Mouse (Mus musculus): ENCODE measurements at regions not wholly inside any gene's neighbourhood (a gene's known extent, or its start where the extent isn't known, plus 50 kb on each side); places are given as distances from the start of the nearest gene placed in this dataset.

DNA sequence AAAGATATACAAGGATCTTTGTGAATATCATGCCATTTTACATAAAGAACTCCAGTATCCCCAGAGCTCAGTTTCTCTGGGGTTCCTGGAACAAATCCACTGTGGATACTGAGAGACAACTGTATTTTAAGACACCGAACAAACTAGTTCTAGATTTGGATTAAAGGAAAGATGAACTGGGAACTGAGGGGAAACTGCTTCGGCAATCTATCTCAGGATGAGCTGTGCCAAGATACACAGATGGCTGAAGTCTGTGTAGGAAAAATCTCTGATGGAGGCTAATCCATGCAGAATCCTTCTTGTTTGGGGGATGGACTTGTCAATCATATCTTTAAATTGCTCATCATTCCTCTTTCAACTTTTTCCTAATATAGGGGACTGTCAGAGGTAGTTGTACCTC is 920.5 kb downstream of the Slc4a3 start:
- 89% methylated on average over 2 of the region's 2 CpGs for WGBS
- no peaks in the 10 kb centered on the region for H3K36me3 ChIP-seq (replicated peaks; ENCODE audit: control insufficient read depth, insufficient read depth)
- no peak overlapping the region for H3K4me2 ChIP-seq (replicated peaks)
- no peaks in the 10 kb centered on the region for H3K27me3 ChIP-seq (ENCODE audit: control insufficient read depth, insufficient read depth, low read length)
- H3K27ac ChIP-seq = no peak overlapping the region
- H3K9me3 ChIP-seq (ENCODE audit: control insufficient read depth, low read length) = no peaks in the 10 kb centered on the region
- H3K4me3 ChIP-seq (replicated peaks; ENCODE audit: low read length) = no peak overlapping the region
- H3K4me1 ChIP-seq (replicated peaks; ENCODE audit: control insufficient read depth, insufficient read depth, low read length) = no peaks in the 10 kb centered on the region
- ATAC-seq (ENCODE audit: low FRiP score) (no peak), DNase-seq (ENCODE audit: low spot score) (no peak)
- no peak overlapping the region for H3K9ac ChIP-seq

DNA sequence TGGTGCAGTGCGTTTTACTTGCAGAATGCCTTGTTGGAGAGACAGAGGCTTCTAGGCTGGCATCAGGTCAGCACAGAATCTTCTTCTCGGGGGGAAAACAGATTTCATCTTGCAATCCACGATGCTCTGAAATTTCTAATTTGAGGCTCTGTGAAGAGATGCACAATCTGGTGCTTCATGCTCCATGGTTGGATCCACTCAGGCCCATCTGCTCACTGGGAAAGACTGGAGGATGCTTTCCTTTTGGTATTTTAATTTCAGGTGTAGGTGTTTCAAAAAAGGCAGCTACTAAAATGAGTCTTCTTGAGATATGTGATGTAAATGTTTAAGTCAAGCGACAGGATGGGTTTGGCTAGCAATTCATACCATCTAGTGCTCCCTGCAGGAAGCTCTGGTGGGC is 938.1 kb downstream of the Slc4a3 start:
- H3K4me3 ChIP-seq (replicated peaks; ENCODE audit: low read length) = no peak overlapping the region
- no peak overlapping the region for H3K9ac ChIP-seq
- 91% methylated on average over 4 of the region's 4 CpGs for WGBS
- DNase-seq (ENCODE audit: low spot score) (no peak), ATAC-seq (ENCODE audit: low FRiP score) (no peak)
- no peak overlapping the region for H3K4me2 ChIP-seq (replicated peaks)
- H3K36me3 ChIP-seq (replicated peaks; ENCODE audit: control insufficient read depth, insufficient read depth) = no peaks in the 10 kb centered on the region
- no peak overlapping the region for H3K27ac ChIP-seq
- peaks cover 3% of the 10 kb centered on the region; the same call in 1 of the 2 replicates for H3K4me1 ChIP-seq (replicated peaks; ENCODE audit: control insufficient read depth, insufficient read depth, low read length)
- no peaks in the 10 kb centered on the region for H3K9me3 ChIP-seq (ENCODE audit: control insufficient read depth, low read length)
- H3K27me3 ChIP-seq (ENCODE audit: control insufficient read depth, insufficient read depth, low read length) = no peaks in the 10 kb centered on the region

DNA sequence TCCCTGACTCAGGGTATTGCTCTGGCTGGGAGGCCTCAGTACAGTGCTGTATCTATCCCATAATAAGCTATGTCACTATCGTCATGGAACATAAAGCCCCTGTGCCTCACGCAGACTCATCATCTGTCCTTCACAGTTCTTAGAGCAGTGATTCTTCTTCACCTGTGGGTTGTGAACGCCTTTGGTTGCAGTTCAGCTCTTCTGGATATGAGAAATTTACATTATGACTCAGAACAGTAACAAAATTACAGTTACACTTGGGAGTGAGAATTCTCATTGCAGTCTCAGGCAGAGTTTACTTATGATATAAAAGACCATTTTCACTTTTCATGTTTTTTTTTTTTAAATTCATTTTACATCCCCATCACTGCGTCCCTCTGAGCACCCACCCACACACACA is 941.4 kb downstream of the Slc4a3 start:
- H3K9ac ChIP-seq = no peak overlapping the region
- H3K9me3 ChIP-seq (ENCODE audit: control insufficient read depth, low read length) = no peaks in the 10 kb centered on the region
- ATAC-seq (ENCODE audit: low FRiP score) (no peak), DNase-seq (ENCODE audit: low spot score) (no peak)
- H3K36me3 ChIP-seq (replicated peaks; ENCODE audit: control insufficient read depth, insufficient read depth) = no peaks in the 10 kb centered on the region
- H3K4me2 ChIP-seq (replicated peaks) = no peak overlapping the region
- WGBS = 91% methylated on average over 4 of the region's 4 CpGs
- H3K4me3 ChIP-seq (replicated peaks; ENCODE audit: low read length) = no peak overlapping the region
- H3K27ac ChIP-seq = no peak overlapping the region
- no peaks in the 10 kb centered on the region for H3K27me3 ChIP-seq (ENCODE audit: control insufficient read depth, insufficient read depth, low read length)
- H3K4me1 ChIP-seq (replicated peaks; ENCODE audit: control insufficient read depth, insufficient read depth, low read length) = peaks cover 27% of the 10 kb centered on the region

DNA sequence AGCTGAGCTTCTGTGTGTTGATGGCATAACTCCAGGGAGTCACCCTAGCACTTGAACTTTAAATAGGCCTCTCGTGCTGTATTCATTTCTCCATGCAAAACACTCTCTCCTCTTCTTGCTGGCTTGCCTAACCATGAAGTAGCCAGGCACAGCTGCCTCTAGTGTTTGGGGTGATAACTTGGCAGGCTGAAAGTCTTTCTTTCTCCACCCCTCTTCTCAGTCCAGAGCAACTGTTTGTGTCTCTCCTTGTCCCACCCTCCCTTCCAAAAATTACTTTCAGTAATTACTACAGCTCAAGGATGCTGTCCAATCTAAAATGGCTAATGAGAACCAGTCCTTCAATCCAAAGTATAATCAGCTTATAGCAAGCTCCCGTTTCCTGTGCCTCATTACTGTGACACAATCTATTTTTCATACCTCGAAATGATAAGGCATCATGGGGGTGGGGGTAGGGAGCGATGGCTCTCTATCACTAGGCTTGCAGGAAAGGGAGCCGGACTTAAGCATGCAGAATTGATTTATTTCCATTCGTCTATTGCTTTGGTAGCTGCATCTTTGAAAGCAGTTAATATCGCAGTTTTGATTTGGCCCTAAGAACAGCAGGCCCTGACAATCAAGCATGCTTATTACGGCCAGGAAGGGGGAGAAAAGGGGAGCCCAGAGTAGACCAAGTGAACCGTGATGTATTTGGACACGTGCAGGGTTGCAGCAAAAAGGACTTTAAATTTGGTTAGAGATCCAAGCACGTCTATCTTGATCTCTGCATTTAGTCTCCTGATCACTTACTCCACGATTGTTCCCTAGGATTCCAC is 943.8 kb downstream of the Slc4a3 start:
- Histone ChIP-seq H3K9me3 (ENCODE audit: control insufficient read depth, low read length) (no peaks in the 10 kb centered on the region), H3K4me2 (replicated peaks) (no peak overlapping the region), H3K4me1 (replicated peaks; ENCODE audit: control insufficient read depth, insufficient read depth, low read length) (peaks cover 27% of the 10 kb centered on the region), H3K36me3 (replicated peaks; ENCODE audit: control insufficient read depth, insufficient read depth) (no peaks in the 10 kb centered on the region), H3K27me3 (ENCODE audit: control insufficient read depth, insufficient read depth, low read length) (no peaks in the 10 kb centered on the region), H3K9ac (no peak overlapping the region), H3K27ac (peak overlapping the region; percentile 34), H3K4me3 (replicated peaks; ENCODE audit: low read length) (no peak overlapping the region)
- ATAC-seq (ENCODE audit: low FRiP score) (no peak), DNase-seq (ENCODE audit: low spot score) (no peak)
- 24% methylated on average over 12 of the region's 12 CpGs for WGBS

DNA sequence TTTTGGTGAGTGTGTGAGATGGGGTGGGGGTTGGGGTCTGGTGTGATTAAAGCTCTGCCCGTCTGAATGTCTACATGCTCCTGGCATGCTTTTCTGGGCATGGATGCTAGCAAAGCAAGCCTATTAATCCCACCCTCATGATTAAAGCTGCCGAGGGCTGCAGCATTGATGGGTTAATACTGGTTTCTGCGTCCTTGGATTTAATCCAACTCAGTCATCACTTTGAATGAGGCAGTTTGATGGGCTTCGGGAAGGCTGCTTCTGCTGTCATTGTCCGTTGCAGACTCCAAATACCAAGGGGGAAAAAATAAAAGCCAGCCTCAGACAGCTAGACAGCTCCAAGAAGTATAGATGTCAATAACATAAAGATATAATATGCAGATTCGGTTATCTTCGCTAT is 944.7 kb downstream of the Slc4a3 start:
- Histone ChIP-seq H3K36me3 (replicated peaks; ENCODE audit: control insufficient read depth, insufficient read depth) (no peaks in the 10 kb centered on the region), H3K9me3 (ENCODE audit: control insufficient read depth, low read length) (no peaks in the 10 kb centered on the region), H3K4me2 (replicated peaks) (peak overlapping the region; percentile 2), H3K27me3 (ENCODE audit: control insufficient read depth, insufficient read depth, low read length) (no peaks in the 10 kb centered on the region), H3K9ac (no peak overlapping the region), H3K4me3 (replicated peaks; ENCODE audit: low read length) (no peak overlapping the region), H3K27ac (peak overlapping the region; percentile 34), H3K4me1 (replicated peaks; ENCODE audit: control insufficient read depth, insufficient read depth, low read length) (peaks cover 27% of the 10 kb centered on the region)
- ATAC-seq (ENCODE audit: low FRiP score) (peak; percentile 75), DNase-seq (ENCODE audit: low spot score) (peak; percentile 77)
- WGBS = 16% methylated on average over 7 of the region's 7 CpGs

DNA sequence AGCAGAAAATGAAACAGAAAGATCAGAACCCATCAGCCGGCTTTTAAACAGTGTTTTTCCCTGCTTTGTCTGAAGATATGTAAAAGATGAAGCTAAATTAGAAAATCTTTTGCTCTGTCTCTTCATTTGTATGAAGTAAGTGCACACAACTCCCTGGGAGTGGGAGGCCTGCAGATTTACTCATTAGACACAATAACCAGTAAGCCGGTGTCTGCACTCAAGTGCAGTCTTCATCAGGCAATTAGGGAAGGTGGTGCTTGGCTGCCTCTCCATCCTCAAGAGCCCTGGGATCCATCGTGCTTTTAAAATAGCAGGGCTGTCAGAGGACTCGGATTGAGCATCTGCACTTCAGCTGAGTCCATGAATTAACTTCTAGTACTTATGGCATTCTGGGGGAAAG is 945.1 kb downstream of the Slc4a3 start:
- WGBS = 11% methylated on average over 4 of the region's 4 CpGs
- Histone ChIP-seq H3K4me3 (replicated peaks; ENCODE audit: low read length) (no peak overlapping the region), H3K9ac (no peak overlapping the region), H3K27me3 (ENCODE audit: control insufficient read depth, insufficient read depth, low read length) (no peaks in the 10 kb centered on the region), H3K9me3 (ENCODE audit: control insufficient read depth, low read length) (no peaks in the 10 kb centered on the region), H3K4me1 (replicated peaks; ENCODE audit: control insufficient read depth, insufficient read depth, low read length) (peaks cover 27% of the 10 kb centered on the region), H3K36me3 (replicated peaks; ENCODE audit: control insufficient read depth, insufficient read depth) (no peaks in the 10 kb centered on the region), H3K27ac (peak overlapping the region; percentile 34), H3K4me2 (replicated peaks) (peak overlapping the region; percentile 2)
- DNase-seq (ENCODE audit: low spot score) = peak; percentile 40
- 0 out of 2 replicates have a peak, but pooled peaks have one; percentile 24 for ATAC-seq (ENCODE audit: low FRiP score)

DNA sequence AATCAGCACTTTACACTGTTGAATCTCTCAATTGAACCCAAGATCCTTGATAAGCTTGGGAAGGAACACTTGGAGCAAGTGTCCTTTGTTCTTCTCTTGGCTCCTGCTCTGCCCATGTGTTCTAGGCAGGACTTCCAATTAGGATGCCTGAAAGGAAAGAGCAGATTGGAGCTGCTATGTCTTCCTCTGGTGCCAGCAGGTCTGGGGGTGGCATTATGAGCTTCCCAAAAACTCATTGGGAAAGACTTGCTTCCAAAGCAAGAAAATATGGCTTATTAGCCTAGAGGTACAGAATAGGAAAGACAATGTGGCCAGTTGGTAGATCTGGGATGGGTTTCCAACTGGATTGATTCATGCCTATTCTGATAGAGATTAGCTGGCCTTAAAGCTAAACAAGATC is 959.1 kb downstream of the Slc4a3 start:
- DNase-seq (ENCODE audit: low spot score) (no peak), ATAC-seq (ENCODE audit: low FRiP score) (no peak)

DNA sequence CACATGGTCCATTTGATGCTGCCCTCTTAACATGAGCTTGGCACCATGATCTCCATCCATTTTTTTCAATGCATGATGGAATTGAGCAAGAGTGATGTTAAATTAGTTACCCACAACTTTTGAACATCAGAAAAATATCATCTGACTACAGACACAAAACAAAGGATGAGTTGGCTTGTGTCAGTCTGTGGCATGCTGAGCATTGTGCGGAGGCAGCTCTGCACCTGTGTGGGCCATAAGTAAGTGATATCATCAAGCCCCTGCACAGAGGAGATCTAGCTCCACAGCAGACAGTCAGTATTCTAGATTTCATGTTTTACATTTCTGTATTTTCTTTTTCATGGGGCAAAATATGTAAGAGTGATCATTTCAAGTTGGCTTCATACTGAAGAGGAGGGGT is 962.8 kb downstream of the Slc4a3 start:
- H3K4me2 ChIP-seq (replicated peaks) = no peak overlapping the region
- H3K4me3 ChIP-seq (replicated peaks; ENCODE audit: low read length) = no peak overlapping the region
- no peak overlapping the region for H3K27ac ChIP-seq
- no peaks in the 10 kb centered on the region for H3K27me3 ChIP-seq (ENCODE audit: control insufficient read depth, insufficient read depth, low read length)
- WGBS = 97% methylated on average over 1 of the region's 1 CpGs
- ATAC-seq (ENCODE audit: low FRiP score) (no peak), DNase-seq (ENCODE audit: low spot score) (no peak)
- H3K9ac ChIP-seq = no peak overlapping the region
- no peaks in the 10 kb centered on the region for H3K36me3 ChIP-seq (replicated peaks; ENCODE audit: control insufficient read depth, insufficient read depth)
- H3K4me1 ChIP-seq (replicated peaks; ENCODE audit: control insufficient read depth, insufficient read depth, low read length) = no peaks in the 10 kb centered on the region
- H3K9me3 ChIP-seq (ENCODE audit: control insufficient read depth, low read length) = no peaks in the 10 kb centered on the region

More for the DNA sequence above, 959.1 kb downstream of the Slc4a3 start:
- H3K36me3 ChIP-seq (replicated peaks; ENCODE audit: control insufficient read depth, insufficient read depth) = no peaks in the 10 kb centered on the region
- no peak overlapping the region for H3K27ac ChIP-seq
- H3K4me2 ChIP-seq (replicated peaks) = no peak overlapping the region
- H3K9ac ChIP-seq = no peak overlapping the region
- no peaks in the 10 kb centered on the region for H3K27me3 ChIP-seq (ENCODE audit: control insufficient read depth, insufficient read depth, low read length)
- H3K4me3 ChIP-seq (replicated peaks; ENCODE audit: low read length) = no peak overlapping the region
- no peaks in the 10 kb centered on the region for H3K9me3 ChIP-seq (ENCODE audit: control insufficient read depth, low read length)
- H3K4me1 ChIP-seq (replicated peaks; ENCODE audit: control insufficient read depth, insufficient read depth, low read length) = no peaks in the 10 kb centered on the region

DNA sequence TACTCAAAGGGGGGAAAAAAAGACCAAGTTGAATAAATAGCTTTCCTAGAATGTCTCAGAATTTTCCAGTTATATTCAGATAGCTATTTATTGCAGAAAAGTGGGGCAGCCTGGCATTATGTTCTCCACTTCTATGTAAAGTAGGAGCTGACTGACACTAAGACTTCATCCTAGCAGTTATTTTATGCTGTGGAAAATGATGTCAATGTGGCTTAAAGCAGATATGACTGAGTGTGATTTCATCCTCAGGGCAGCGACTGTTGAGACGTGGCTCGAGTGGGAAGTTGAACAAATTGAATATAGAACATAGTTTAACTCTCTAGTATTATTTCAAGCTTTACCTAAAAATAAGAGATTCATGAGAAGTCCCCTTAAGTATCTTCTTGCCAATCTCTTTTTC is 963.4 kb downstream of the Slc4a3 start:
- H3K36me3 ChIP-seq (replicated peaks; ENCODE audit: control insufficient read depth, insufficient read depth) = no peaks in the 10 kb centered on the region
- H3K9me3 ChIP-seq (ENCODE audit: control insufficient read depth, low read length) = no peaks in the 10 kb centered on the region
- whole genome bisulfite sequencing = 92% methylated on average over 3 of the region's 3 CpGs

DNA sequence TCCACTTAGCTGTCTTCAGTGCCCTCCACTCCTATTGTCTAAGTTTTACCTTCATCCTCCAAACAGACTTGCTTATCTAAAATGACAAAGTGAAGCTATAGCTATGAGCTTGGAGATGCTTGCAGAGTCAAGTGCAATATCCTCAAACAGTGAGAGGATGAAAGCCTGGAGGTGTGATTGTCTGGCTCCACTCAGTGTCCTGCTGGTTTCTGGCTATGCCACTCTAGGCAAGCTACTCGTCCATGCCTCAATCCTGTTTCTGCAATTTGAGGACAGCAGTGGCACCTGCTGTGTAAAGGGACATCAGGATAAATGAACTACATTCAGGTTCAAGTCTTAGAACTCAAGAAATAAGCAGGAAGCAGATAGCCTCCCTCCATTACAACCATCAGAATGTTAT is 966.1 kb downstream of the Slc4a3 start:
- H3K27ac ChIP-seq = no peak overlapping the region
- no peaks in the 10 kb centered on the region for H3K36me3 ChIP-seq (replicated peaks; ENCODE audit: control insufficient read depth, insufficient read depth)
- no peaks in the 10 kb centered on the region for H3K27me3 ChIP-seq (ENCODE audit: control insufficient read depth, insufficient read depth, low read length)
- no peak overlapping the region for H3K9ac ChIP-seq
- ATAC-seq (ENCODE audit: low FRiP score) (no peak), DNase-seq (ENCODE audit: low spot score) (no peak)
- H3K4me1 ChIP-seq (replicated peaks; ENCODE audit: control insufficient read depth, insufficient read depth, low read length) = no peaks in the 10 kb centered on the region
- no peaks in the 10 kb centered on the region for H3K9me3 ChIP-seq (ENCODE audit: control insufficient read depth, low read length)
- no peak overlapping the region for H3K4me3 ChIP-seq (replicated peaks; ENCODE audit: low read length)
- H3K4me2 ChIP-seq (replicated peaks) = no peak overlapping the region
- 59% methylated on average over 1 of the region's 1 CpGs for WGBS

More for the DNA sequence above, 963.4 kb downstream of the Slc4a3 start:
- Histone ChIP-seq H3K9ac (no peak overlapping the region), H3K4me3 (replicated peaks; ENCODE audit: low read length) (no peak overlapping the region), H3K27me3 (ENCODE audit: control insufficient read depth, insufficient read depth, low read length) (no peaks in the 10 kb centered on the region), H3K4me1 (replicated peaks; ENCODE audit: control insufficient read depth, insufficient read depth, low read length) (no peaks in the 10 kb centered on the region), H3K27ac (no peak overlapping the region), H3K4me2 (replicated peaks) (no peak overlapping the region)
- no peak for DNase-seq (ENCODE audit: low spot score)
- ATAC-seq (ENCODE audit: low FRiP score) = no peak
